Mouse (Mus musculus): ENCODE data around the gene Rnf180. TPM values are rescaled to one million over a fixed set of nuclear protein-coding genes. Genes with fewer than 3 reads are reported as not detected.
"Not testable (repeated sequence)": the region's sequence is repeated elsewhere in the genome, so short reads cannot be mapped to it uniquely, and the experiment has no call there.

The Rnf180 gene
- 2.9 and 3.4 TPM in 2 replicates for polyA plus RNA-seq (2015; fragmentation: Nextera tagmentation; extraction: Ambion mirVana)

DNA sequence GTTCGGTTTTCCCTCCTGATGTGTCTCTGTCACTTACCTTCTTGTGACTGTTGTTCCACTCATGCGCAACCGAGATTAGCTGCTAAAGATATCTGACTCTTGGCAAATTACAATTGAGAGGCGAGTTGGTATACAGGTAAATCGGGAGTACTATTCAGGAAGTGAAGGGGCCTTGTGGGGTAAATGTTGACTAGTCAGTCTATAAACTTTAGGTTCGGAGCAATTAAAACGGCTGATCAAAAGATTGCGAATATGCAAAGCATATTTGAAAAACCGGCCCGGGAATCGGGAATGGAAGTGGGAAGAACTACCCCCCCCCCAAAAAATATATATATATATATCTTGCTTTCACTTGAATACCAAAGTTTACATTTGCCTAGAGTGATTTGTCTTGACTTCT is at the start of gene Rnf180:
Gene Rnf180 (minus strand): TSS at position 101 of the 400 bp plus-strand sequence.
- peak within 1 kb of the TSS; percentile 54 for H3K9ac ChIP-seq
- H3K9me3 ChIP-seq, result no peaks in the 10 kb centered on the region
- H3K4me3 ChIP-seq (replicated peaks), result peak within 1 kb of the TSS; percentile 78
- H3K4me2 ChIP-seq, result peak within 1 kb of the TSS; percentile 95
- no peaks in the 10 kb centered on the region for H3K36me3 ChIP-seq
- H3K27ac ChIP-seq, result no peak within 1 kb of the TSS
- peaks cover 11% of the 10 kb centered on the region for H3K4me1 ChIP-seq
- H3K27me3 ChIP-seq (replicated peaks), result no peaks in the 10 kb centered on the region
- 50% methylated on average over 11 of the region's 11 CpGs for WGBS
- no peak for ATAC-seq (ENCODE audit: insufficient read depth, low FRiP score, low read depth)

DNA sequence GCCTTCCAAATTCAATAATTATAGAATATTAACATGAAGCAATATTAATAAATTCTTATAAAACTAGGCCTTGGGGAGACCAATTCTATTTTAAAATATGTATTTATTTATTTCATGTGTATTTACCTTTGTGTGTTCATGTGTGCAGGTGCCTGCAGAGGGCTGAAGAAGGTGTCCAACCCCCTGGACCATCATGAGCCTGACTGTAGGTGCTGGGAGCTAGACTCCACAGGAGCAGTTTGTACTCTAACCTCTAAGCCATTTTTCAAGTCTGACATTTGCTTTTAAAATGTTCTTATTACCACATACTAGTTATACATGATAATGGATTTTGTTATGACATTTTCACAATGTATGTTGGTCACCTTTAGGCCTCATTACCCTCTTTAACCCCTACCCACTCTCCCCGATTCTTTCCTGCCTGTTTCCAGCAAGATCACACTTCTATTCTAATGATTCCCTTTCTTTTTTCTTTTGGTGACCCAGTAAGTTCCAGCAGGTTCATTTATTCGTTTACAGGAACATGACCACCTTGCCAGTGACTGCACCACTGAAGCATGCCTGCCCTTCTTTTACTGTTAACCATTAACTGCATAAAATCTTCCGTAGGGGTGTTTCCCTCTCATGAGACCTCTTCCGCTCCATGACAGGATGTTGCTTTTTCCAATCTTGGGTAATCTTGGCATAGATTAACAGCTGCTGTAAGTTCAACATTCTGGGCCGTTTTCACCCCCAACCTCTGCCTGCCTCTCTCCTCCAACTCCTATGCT is 36.8 kb upstream of the Rnf180 start:
- Histone ChIP-seq H3K9ac (no peak overlapping the region), H3K4me3 (replicated peaks) (no peak overlapping the region), H3K27me3 (replicated peaks) (no peaks in the 10 kb centered on the region), H3K4me1 (no peaks in the 10 kb centered on the region), H3K4me2 (no peak overlapping the region), H3K9me3 (no peaks in the 10 kb centered on the region), H3K27ac (no peak overlapping the region), H3K36me3 (no peaks in the 10 kb centered on the region)
- WGBS, result 37% methylated on average over 5 of the region's 5 CpGs
- no peak for ATAC-seq (ENCODE audit: insufficient read depth, low FRiP score, low read depth)

DNA sequence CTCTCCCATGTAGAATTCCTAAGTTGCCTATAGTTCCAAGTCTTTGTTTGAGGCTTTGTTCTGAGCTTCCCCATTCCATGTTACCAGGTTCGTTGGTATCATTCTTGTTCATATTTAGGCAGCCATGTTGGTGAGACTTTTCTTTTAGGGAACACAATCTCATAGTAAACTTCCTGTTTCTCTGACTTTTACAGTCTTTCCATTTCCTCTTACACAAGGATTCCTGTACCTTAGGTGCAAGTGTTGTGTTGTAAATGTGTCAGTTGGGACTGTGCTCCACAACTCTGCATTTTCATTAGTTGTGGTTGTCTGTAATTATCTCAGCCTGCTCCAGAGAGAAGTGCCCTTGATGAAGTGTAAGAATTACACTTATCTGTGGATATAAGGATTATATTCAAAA is 32.3 kb upstream of the Rnf180 start:
- no peaks in the 10 kb centered on the region for H3K36me3 ChIP-seq
- no peak overlapping the region for H3K4me2 ChIP-seq
- H3K9ac ChIP-seq, result no peak overlapping the region
- no peak overlapping the region for H3K4me3 ChIP-seq (replicated peaks)
- H3K27me3 ChIP-seq (replicated peaks), result no peaks in the 10 kb centered on the region
- WGBS, result 75% methylated on average over 1 of the region's 1 CpGs
- ATAC-seq (ENCODE audit: insufficient read depth, low FRiP score, low read depth), result no peak
- no peak overlapping the region for H3K27ac ChIP-seq
- no peaks in the 10 kb centered on the region for H3K9me3 ChIP-seq
- no peaks in the 10 kb centered on the region for H3K4me1 ChIP-seq

DNA sequence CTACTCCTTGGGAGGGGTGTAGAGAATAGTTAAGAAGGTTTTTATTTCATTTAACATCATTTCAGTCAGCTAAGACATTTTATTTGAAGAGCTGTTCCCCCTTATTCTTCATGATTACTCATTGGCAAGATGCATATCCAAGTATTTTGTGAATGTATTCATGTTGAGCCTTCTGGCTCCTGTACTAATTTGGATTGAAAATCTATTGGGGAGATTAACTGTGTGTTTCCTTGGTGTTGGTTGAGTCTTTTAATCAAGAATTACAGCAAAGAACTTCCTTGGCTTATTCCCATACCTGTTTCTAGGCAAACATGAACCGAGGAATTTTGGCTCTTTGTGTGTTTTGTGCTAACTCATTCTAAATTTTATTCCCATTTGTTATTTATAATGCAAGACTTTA is 22.3 kb upstream of the Rnf180 start:
- no peak overlapping the region for H3K4me3 ChIP-seq (replicated peaks)

DNA sequence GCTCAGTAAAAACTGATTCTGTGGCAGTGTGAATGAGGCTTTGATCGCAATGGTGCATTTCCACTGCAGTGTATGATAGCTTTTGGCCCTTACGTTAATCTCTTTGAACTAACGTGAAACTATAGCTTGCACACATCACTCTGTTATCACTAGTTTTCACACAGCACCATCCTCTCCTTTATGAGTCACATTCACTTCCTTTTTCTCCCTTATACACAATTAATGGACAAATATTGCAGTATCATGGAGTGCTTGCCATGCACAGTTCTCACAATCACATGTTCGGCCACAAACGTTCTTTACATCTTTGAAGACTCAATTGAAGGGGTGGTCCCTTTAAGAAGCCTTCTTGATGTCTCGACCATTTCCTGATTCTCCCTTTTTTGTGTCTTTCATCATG is 21.4 kb upstream of the Rnf180 start:
- Histone ChIP-seq H3K9me3 (no peaks in the 10 kb centered on the region), H3K4me3 (replicated peaks) (no peak overlapping the region)
- 74% methylated on average over 6 of the region's 6 CpGs for WGBS

More for the DNA sequence above, 22.3 kb upstream of the Rnf180 start:
- Histone ChIP-seq H3K9me3 (no peaks in the 10 kb centered on the region), H3K36me3 (no peaks in the 10 kb centered on the region), H3K4me1 (no peaks in the 10 kb centered on the region), H3K9ac (no peak overlapping the region), H3K4me2 (no peak overlapping the region), H3K27ac (no peak overlapping the region), H3K27me3 (replicated peaks) (no peaks in the 10 kb centered on the region)
- 71% methylated on average over 1 of the region's 1 CpGs for WGBS
- no peak for ATAC-seq (ENCODE audit: insufficient read depth, low FRiP score, low read depth)

DNA sequence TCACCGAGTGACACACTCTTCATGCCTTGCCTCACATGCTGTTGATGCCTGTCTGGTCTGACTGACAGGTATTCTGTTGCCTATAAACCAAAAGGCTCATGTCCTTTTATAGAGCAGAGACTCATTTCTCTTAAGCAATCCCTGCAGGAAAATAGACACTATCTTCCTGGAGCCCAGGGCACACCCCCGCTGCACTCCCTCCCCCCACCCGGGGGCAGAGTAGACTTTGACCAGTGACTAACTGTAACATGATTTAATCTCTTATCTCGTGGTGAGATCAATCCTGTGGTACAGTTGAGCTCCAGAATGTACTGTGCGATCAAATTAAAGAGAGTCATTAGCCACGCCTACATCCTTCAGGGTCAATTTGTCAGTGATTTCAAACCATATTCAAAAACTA is 18.1 kb upstream of the Rnf180 start:
- 70% methylated on average over 6 of the region's 6 CpGs for WGBS
- Histone ChIP-seq H3K9me3 (no peaks in the 10 kb centered on the region), H3K4me1 (no peaks in the 10 kb centered on the region), H3K4me3 (replicated peaks) (no peak overlapping the region), H3K9ac (no peak overlapping the region), H3K4me2 (no peak overlapping the region), H3K27ac (no peak overlapping the region), H3K36me3 (no peaks in the 10 kb centered on the region), H3K27me3 (replicated peaks) (no peaks in the 10 kb centered on the region)
- no peak for ATAC-seq (ENCODE audit: insufficient read depth, low FRiP score, low read depth)

More for the DNA sequence above, 21.4 kb upstream of the Rnf180 start:
- no peak overlapping the region for H3K9ac ChIP-seq
- no peaks in the 10 kb centered on the region for H3K27me3 ChIP-seq (replicated peaks)
- no peak overlapping the region for H3K4me2 ChIP-seq
- H3K27ac ChIP-seq, result no peak overlapping the region
- no peaks in the 10 kb centered on the region for H3K4me1 ChIP-seq
- no peaks in the 10 kb centered on the region for H3K36me3 ChIP-seq
- no peak for ATAC-seq (ENCODE audit: insufficient read depth, low FRiP score, low read depth)

DNA sequence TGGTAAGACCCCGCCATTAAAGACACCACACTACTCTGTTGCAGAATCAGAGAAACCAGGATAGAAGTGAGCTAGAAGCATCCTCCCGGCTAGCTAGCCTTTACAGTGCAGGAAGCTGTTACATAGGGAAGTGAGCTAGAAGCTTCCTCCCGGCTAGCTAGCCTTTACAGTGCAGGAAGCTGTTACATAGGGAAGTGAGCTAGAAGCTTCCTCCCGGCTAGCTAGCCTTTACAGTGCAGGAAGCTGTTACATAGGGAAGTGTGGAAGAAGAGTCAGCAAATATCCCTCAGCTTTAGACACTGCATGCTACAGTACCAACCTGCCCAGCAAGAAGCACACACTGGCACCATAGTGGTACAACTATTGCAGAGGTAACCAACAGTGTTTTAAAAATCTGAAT is 15.9 kb upstream of the Rnf180 start:
- H3K27me3 ChIP-seq (replicated peaks); H3K9ac ChIP-seq; H3K4me3 ChIP-seq (replicated peaks); H3K4me2 ChIP-seq; ATAC-seq (ENCODE audit: insufficient read depth, low FRiP score, low read depth); H3K4me1 ChIP-seq; H3K36me3 ChIP-seq; H3K9me3 ChIP-seq; H3K27ac ChIP-seq: not testable (repeated sequence)
- 68% methylated on average over 4 of the region's 4 CpGs for WGBS

DNA sequence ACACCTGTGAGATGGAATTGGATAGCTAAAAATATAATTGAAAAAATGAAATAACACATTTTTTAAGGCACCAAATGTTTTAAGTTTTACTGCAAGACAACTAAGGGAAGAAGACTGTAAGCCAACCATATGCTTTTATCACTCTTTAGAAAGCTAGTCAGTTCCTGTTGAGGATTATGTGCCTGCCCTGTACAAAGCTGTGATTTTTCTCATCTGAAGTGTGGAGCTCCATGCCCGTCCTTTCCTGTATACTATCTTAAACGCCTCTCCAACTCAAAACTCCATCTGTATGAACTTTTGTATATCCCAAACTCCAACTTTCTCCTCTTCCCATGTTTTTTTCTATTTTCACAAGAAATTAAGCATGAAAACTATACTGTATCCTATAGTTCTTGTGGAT is 10.9 kb upstream of the Rnf180 start:
- 77% methylated on average over 2 of the region's 2 CpGs for WGBS
- no peak for ATAC-seq (ENCODE audit: insufficient read depth, low FRiP score, low read depth)
- H3K27me3 ChIP-seq (replicated peaks), result no peaks in the 10 kb centered on the region
- no peak overlapping the region for H3K27ac ChIP-seq
- no peaks in the 10 kb centered on the region for H3K36me3 ChIP-seq
- no peak overlapping the region for H3K9ac ChIP-seq
- H3K4me1 ChIP-seq, result no peaks in the 10 kb centered on the region
- no peak overlapping the region for H3K4me3 ChIP-seq (replicated peaks)
- no peak overlapping the region for H3K4me2 ChIP-seq
- H3K9me3 ChIP-seq, result no peaks in the 10 kb centered on the region

DNA sequence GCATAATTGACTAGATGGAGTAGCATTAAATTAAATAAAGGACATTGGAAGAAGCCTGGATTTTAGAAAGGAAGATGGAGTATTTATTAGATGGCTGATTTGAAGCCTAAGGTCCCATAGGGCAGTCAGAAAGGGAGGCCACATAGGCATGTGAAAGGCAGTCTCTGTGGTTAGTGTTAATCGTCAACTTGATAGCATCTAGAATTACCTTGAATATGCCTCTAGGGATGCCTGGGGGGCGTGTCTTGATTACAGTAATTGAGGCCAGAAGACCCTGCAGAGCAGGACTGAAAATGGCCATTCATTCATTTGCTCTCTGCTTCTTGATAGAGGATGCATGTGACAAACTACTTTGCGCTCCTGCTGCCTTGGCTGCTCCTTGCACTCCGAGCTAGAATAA is 9.4 kb upstream of the Rnf180 start:
- Histone ChIP-seq H3K4me3 (replicated peaks) (no peak overlapping the region), H3K27me3 (replicated peaks) (no peaks in the 10 kb centered on the region), H3K4me1 (no peaks in the 10 kb centered on the region), H3K9ac (no peak overlapping the region), H3K36me3 (no peaks in the 10 kb centered on the region), H3K4me2 (no peak overlapping the region), H3K9me3 (no peaks in the 10 kb centered on the region), H3K27ac (no peak overlapping the region)
- ATAC-seq (ENCODE audit: insufficient read depth, low FRiP score, low read depth), result no peak
- 68% methylated on average over 4 of the region's 4 CpGs for WGBS

DNA sequence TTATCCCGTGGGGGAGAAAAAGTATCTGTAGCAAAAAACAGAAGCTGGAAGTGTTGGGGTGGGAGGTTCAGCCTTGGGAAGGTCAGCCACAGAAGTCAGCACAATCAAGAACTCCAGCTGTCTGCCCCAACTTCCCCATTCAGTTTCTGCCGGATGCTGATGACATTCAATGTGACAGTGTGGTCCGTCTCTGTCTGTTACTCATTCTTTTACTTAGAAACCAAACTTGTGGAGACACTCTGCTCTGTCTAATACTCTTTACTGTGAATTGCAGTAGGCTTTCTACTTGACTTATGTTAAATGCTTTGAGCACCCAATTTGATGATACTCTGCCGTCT is 5.4 kb upstream of the Rnf180 start:
- 65% methylated on average over 4 of the region's 4 CpGs for WGBS
- H3K36me3 ChIP-seq, result no peaks in the 10 kb centered on the region
- H3K9ac ChIP-seq, result no peak overlapping the region
- no peak overlapping the region for H3K4me3 ChIP-seq (replicated peaks)
- no peak overlapping the region for H3K27ac ChIP-seq
- H3K27me3 ChIP-seq (replicated peaks), result no peaks in the 10 kb centered on the region
- no peak for ATAC-seq (ENCODE audit: insufficient read depth, low FRiP score, low read depth)
- no peaks in the 10 kb centered on the region for H3K4me1 ChIP-seq
- H3K4me2 ChIP-seq, result no peak overlapping the region
- no peaks in the 10 kb centered on the region for H3K9me3 ChIP-seq

DNA sequence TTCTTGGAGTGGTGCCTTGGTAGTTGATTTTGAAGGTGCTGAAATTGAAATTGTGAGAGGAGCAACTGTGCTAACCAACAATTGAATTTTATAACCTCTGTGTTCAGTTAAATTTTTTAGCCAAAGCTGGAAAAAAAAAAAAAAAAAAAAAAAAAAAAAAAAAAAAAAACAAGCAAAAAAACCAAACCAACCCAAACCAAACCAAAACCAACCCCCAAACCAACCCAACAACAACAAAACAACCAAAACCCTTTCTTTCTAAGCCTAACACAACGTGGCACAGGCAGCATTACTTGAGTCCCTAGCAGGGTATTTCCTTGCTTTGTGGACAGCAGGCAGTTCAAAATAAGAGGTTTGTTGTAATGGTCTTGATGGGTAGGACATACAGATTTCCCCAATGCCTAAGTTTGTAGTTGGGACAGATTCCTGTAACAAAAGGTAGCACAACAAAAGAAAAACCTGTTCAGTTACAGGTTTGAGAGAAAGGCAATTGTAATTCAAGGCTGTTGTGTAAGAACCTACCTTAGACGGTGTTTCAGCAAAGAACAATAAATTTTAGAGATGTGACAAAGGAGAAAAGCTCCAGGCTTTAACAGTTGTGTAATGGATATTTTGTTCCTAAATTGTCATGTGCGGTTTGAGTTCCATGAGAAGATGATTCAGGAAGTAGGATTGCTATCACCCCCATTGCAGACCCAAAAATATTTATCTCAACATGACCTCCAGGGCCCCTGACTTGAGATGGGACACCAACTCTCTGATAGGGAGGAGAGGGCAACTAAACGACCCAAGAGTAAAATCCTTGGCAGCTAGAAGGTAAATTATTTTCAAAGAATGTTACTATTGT is 4.8 kb upstream of the Rnf180 start:
- WGBS, result 47% methylated on average over 4 of the region's 4 CpGs
- Histone ChIP-seq H3K27me3 (replicated peaks) (no peaks in the 10 kb centered on the region), H3K36me3 (no peaks in the 10 kb centered on the region), H3K4me2 (no peak overlapping the region), H3K9ac (no peak overlapping the region), H3K4me1 (peaks cover 3% of the 10 kb centered on the region; the same call in 1 of the 2 replicates), H3K9me3 (no peaks in the 10 kb centered on the region), H3K27ac (no peak overlapping the region), H3K4me3 (replicated peaks) (no peak overlapping the region)
- ATAC-seq (ENCODE audit: insufficient read depth, low FRiP score, low read depth), result no peak
